Mouse (Mus musculus): ENCODE measurements at regions not wholly inside any gene's neighbourhood (a gene's known extent, or its start where the extent isn't known, plus 50 kb on each side); places are given as distances from the start of the nearest gene placed in this dataset.

DNA sequence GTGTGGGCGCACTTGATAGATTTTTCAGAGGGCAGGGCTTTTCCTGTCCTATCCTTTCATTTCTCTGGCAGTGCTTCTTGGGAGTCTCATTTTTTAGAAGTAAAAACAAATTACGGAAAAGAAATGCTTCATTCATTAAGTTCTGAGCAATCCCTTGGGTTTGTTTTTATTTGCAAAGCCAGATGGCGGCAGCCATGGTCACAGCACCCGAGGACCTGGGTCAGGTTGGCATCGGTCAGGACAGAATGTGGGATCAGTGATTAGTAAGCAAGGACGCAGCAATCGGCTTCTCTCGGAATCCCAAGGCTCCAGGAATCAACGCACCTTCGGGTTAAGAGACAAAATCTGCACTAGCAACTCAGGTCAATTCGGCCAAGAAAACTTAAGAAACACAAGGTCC, 70.8 kb upstream of the Gnaq start:
- Histone ChIP-seq H3K4me3 (ENCODE audit: low read depth, low read length) (no peak overlapping the region), H3K27me3 (ENCODE audit: insufficient read depth, low read length) (peaks cover 9% of the 10 kb centered on the region; the same call in 1 of the 2 replicates), H3K4me1 (ENCODE audit: insufficient read depth, low read depth, low read length) (0 out of 2 replicates have a peak, but pooled peaks cover 6% of the 10 kb centered on the region), H3K9me3 (replicated peaks) (no peaks in the 10 kb centered on the region), H3K36me3 (replicated peaks) (no peaks in the 10 kb centered on the region)
- ATAC-seq (ENCODE audit: extremely low read depth, insufficient number of reproducible peaks, low FRiP score, poor library complexity, severe bottlenecking) (no peak), DNase-seq (ENCODE audit: low spot score) (no peak)
- TF ChIP-seq CTCF (IDR thresholded peaks at IDR 0.05; ENCODE audit: low read depth, low read length), result no peak
- no peak for TF ChIP-seq GATA1 (IDR thresholded peaks at IDR 0.05; ENCODE audit: borderline replicate concordance, low read length)
- TF ChIP-seq TAL1 (conservative IDR thresholded peaks at IDR 0.05; ENCODE audit: low read depth, low read length), result no peak
- TF ChIP-seq POLR2AphosphoS5 (IDR thresholded peaks at IDR 0.05; ENCODE audit: insufficient replicate concordance, low read depth, low read length), result no peak
- TF ChIP-seq GATA2 (IDR thresholded peaks at IDR 0.05; ENCODE audit: borderline replicate concordance, low read depth, low read length), result no peak

DNA sequence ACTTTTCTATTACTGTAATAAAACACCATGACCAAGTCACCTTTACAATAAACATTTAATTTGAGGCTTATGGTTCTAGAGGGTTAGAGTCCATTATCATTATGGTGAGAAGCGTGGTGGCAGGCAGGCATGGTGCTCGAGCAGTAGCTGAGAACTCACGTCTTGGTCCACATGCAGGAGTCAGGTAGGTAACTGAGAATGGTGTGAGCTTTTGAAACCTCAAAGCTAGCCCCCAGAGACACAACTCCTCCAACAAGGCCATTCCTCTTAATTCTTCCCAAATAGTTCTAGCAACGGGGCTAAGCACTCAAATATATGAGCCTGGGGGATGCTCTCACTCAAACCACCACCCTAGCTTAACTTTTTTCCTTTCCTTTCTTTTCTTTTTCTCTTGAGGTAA, 73.6 kb upstream of the Gnaq start:
- H3K4me3 ChIP-seq (ENCODE audit: low read depth, low read length), result no peak overlapping the region
- ATAC-seq (ENCODE audit: extremely low read depth, insufficient number of reproducible peaks, low FRiP score, poor library complexity, severe bottlenecking), result no peak
- DNase-seq (ENCODE audit: low spot score), result no peak
- peaks cover 9% of the 10 kb centered on the region; the same call in 1 of the 2 replicates for H3K27me3 ChIP-seq (ENCODE audit: insufficient read depth, low read length)
- H3K4me1 ChIP-seq (ENCODE audit: insufficient read depth, low read depth, low read length), result 0 out of 2 replicates have a peak, but pooled peaks cover 1% of the 10 kb centered on the region
- no peaks in the 10 kb centered on the region for H3K36me3 ChIP-seq (replicated peaks)
- no peaks in the 10 kb centered on the region for H3K9me3 ChIP-seq (replicated peaks)
- TF ChIP-seq TAL1 (conservative IDR thresholded peaks at IDR 0.05; ENCODE audit: low read depth, low read length) (no peak), GATA1 (IDR thresholded peaks at IDR 0.05; ENCODE audit: borderline replicate concordance, low read length) (no peak)

DNA sequence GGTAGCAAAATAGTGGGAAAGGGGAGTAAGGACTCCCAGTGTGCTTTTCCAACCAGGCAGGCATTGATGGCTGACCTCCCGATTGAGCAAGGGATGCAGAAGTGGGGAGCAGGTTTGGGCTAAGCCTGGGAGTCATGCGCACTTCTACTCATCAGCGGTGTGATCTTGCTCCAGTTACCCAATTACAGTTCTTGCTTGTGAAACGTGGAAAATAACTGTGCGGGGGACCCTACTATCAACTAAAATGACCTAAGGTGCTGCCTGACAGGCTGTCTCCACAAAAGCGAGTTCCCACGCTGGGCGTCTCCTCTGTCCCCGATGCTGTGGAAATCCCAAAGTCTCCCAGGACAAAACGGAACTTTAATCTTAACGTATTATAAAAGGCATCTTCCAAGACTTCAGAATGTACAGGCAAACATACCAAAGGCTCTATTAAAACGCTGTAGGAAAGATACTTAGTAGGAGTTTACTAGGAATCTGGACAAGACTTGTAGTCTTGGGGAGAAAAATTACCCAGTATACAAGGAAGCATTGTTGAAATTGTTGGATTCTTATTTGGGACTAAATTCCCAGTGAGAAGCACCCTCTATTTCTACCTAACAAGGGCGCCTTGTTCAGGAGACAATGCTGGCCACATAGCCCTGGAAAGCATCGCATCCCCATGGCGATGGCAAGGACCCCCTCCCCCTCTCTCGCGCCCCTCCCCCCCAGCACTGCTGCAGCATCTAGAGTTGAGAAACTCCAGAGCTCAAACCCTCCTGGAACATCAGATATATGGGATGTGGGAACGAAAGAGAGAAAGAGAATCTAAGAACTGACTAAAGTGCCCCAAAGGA, 65.6 kb upstream of the Cep78 start:
- no peak for ATAC-seq (ENCODE audit: extremely low read depth, insufficient number of reproducible peaks, low FRiP score, poor library complexity, severe bottlenecking)

DNA sequence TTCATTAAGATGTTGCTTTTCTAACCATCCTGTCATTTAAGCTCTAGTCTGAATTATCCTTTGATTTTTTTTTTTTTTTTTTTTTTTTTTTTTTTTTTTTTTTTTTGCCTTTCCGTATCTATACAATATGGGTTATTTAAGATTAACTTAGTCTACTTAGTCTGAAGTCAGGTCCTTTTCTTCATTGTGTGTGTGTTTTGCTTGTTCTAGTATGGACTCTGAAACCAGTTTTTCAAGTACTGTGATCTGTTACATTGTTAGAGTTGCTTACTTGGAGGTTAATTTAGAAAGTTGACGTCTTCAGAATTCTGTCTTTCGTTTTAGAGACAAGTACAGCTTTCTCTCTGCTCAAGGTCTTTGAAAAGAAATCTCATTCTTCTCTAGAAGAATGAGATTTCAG, 64.9 kb upstream of the Cep78 start:
- H3K9me3 ChIP-seq (replicated peaks), result no peaks in the 10 kb centered on the region
- no peaks in the 10 kb centered on the region for H3K36me3 ChIP-seq (replicated peaks)
- H3K4me1 ChIP-seq (ENCODE audit: insufficient read depth, low read depth, low read length), result peaks cover 2% of the 10 kb centered on the region; the same call in 1 of the 2 replicates
- no peaks in the 10 kb centered on the region for H3K27me3 ChIP-seq (ENCODE audit: insufficient read depth, low read length)
- no peak for DNase-seq (ENCODE audit: low spot score)
- H3K4me3 ChIP-seq (ENCODE audit: low read depth, low read length), result no peak overlapping the region
- TF ChIP-seq POLR2AphosphoS5 (IDR thresholded peaks at IDR 0.05; ENCODE audit: insufficient replicate concordance, low read depth, low read length), result no peak
- TF ChIP-seq TAL1 (conservative IDR thresholded peaks at IDR 0.05; ENCODE audit: low read depth, low read length), result no peak
- no peak for TF ChIP-seq CTCF (IDR thresholded peaks at IDR 0.05; ENCODE audit: low read depth, low read length)
- no peak for TF ChIP-seq GATA1 (IDR thresholded peaks at IDR 0.05; ENCODE audit: borderline replicate concordance, low read length)
- TF ChIP-seq GATA2 (IDR thresholded peaks at IDR 0.05; ENCODE audit: borderline replicate concordance, low read depth, low read length), result no peak
- no peak for ATAC-seq (ENCODE audit: extremely low read depth, insufficient number of reproducible peaks, low FRiP score, poor library complexity, severe bottlenecking)

More for the DNA sequence above, 65.6 kb upstream of the Cep78 start:
- Histone ChIP-seq H3K36me3 (replicated peaks) (no peaks in the 10 kb centered on the region), H3K4me1 (ENCODE audit: insufficient read depth, low read depth, low read length) (peaks cover 2% of the 10 kb centered on the region; the same call in 1 of the 2 replicates), H3K27me3 (ENCODE audit: insufficient read depth, low read length) (no peaks in the 10 kb centered on the region), H3K9me3 (replicated peaks) (no peaks in the 10 kb centered on the region), H3K4me3 (ENCODE audit: low read depth, low read length) (no peak overlapping the region)
- DNase-seq (ENCODE audit: low spot score), result no peak
- TF ChIP-seq GATA1 (IDR thresholded peaks at IDR 0.05; ENCODE audit: borderline replicate concordance, low read length) (no peak), CTCF (IDR thresholded peaks at IDR 0.05; ENCODE audit: low read depth, low read length) (no peak), GATA2 (IDR thresholded peaks at IDR 0.05; ENCODE audit: borderline replicate concordance, low read depth, low read length) (no peak), TAL1 (conservative IDR thresholded peaks at IDR 0.05; ENCODE audit: low read depth, low read length) (no peak), POLR2AphosphoS5 (IDR thresholded peaks at IDR 0.05; ENCODE audit: insufficient replicate concordance, low read depth, low read length) (no peak)

DNA sequence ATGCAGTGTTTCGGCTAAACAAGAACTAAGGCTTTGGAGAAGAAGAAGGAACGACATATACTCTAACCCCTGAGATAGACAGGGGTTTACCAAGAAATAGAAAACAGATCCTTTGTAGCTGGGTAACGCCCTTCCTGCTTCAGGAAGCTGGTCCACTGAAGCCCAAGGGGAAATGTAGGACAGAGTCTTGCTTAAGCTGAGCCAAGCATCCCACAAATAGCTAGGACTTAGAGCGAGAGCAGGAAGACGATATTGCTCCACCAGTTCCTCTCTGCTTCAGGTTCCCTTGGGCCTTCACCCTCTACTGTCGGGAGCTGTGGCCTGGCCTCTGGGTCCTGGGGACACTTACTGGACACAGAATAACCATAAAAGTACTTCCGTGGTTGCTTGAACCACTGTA, 62.2 kb upstream of the Cep78 start:
- peaks cover 2% of the 10 kb centered on the region; the same call in 1 of the 2 replicates for H3K4me1 ChIP-seq (ENCODE audit: insufficient read depth, low read depth, low read length)
- no peak for ATAC-seq (ENCODE audit: extremely low read depth, insufficient number of reproducible peaks, low FRiP score, poor library complexity, severe bottlenecking)

DNA sequence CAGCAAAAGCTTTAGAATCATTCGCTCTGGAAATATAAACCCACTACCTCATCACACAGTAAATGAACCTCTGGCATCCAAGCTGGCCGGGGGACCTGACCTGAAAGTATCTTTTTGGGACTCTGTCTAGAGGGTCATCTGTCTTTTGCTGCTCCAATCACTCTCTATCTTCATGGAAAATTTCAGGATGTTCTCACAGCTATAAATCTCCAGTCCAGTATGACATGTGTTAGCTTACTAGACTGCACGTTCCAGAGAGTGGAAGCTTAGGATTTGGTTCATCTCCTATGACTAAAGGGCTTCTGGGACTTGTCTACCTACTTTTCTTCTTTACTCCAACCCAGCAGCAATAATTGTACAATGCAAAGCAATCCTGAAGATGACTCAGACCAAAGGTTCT, 60.5 kb upstream of the Cep78 start:
- DNase-seq (ENCODE audit: low spot score) (no peak), ATAC-seq (ENCODE audit: extremely low read depth, insufficient number of reproducible peaks, low FRiP score, poor library complexity, severe bottlenecking) (no peak)
- Histone ChIP-seq H3K27me3 (ENCODE audit: insufficient read depth, low read length) (no peaks in the 10 kb centered on the region), H3K4me3 (ENCODE audit: low read depth, low read length) (no peak overlapping the region), H3K36me3 (replicated peaks) (no peaks in the 10 kb centered on the region), H3K9me3 (replicated peaks) (no peaks in the 10 kb centered on the region), H3K4me1 (ENCODE audit: insufficient read depth, low read depth, low read length) (peaks cover 2% of the 10 kb centered on the region; the same call in 1 of the 2 replicates)
- TF ChIP-seq GATA2 (IDR thresholded peaks at IDR 0.05; ENCODE audit: borderline replicate concordance, low read depth, low read length) (no peak), TAL1 (conservative IDR thresholded peaks at IDR 0.05; ENCODE audit: low read depth, low read length) (no peak), GATA1 (IDR thresholded peaks at IDR 0.05; ENCODE audit: borderline replicate concordance, low read length) (no peak), CTCF (IDR thresholded peaks at IDR 0.05; ENCODE audit: low read depth, low read length) (no peak), POLR2AphosphoS5 (IDR thresholded peaks at IDR 0.05; ENCODE audit: insufficient replicate concordance, low read depth, low read length) (no peak)

More for the DNA sequence above, 62.2 kb upstream of the Cep78 start:
- no peak for TF ChIP-seq GATA2 (IDR thresholded peaks at IDR 0.05; ENCODE audit: borderline replicate concordance, low read depth, low read length)
- no peak for TF ChIP-seq POLR2AphosphoS5 (IDR thresholded peaks at IDR 0.05; ENCODE audit: insufficient replicate concordance, low read depth, low read length)
- TF ChIP-seq TAL1 (conservative IDR thresholded peaks at IDR 0.05; ENCODE audit: low read depth, low read length), result no peak
- no peak for TF ChIP-seq GATA1 (IDR thresholded peaks at IDR 0.05; ENCODE audit: borderline replicate concordance, low read length)
- TF ChIP-seq CTCF (IDR thresholded peaks at IDR 0.05; ENCODE audit: low read depth, low read length), result no peak
- no peaks in the 10 kb centered on the region for H3K9me3 ChIP-seq (replicated peaks)
- DNase-seq (ENCODE audit: low spot score), result no peak
- H3K4me3 ChIP-seq (ENCODE audit: low read depth, low read length), result no peak overlapping the region
- H3K36me3 ChIP-seq (replicated peaks), result no peaks in the 10 kb centered on the region
- no peaks in the 10 kb centered on the region for H3K27me3 ChIP-seq (ENCODE audit: insufficient read depth, low read length)

Measured in G1E (cell line).